Mouse (Mus musculus) midbrain, embryonic 10.5 days (tissue): Measurements from ENCODE around the gene Unc119b. TPM values are rescaled to one million over a fixed set of nuclear protein-coding genes. Genes with fewer than 3 reads are reported as not detected.
A peak's percentile ranks its signal among the peaks of the same experiment; 100 is the strongest.
"Not testable (repeated sequence)": the region's sequence is repeated elsewhere in the genome, so short reads cannot be mapped to it uniquely, and the experiment has no call there.

Experiments
- DNase-seq: peaks from one replicate; pipeline ENCODE4 v3.0.0-alpha.2; 2017; ENCODE audit warnings: low spot score
- H3K27ac ChIP-seq: fragments of 300-500 bp; sonication (generic); replicated peaks from 2 replicates; pipeline ENCODE4 v1.5.1; 2016; ENCODE audit warnings: mild to moderate bottlenecking
- H3K27me3 ChIP-seq: fragments of 300-500 bp; sonication (generic); 2 replicates; pipeline ENCODE4 v1.6.1; 2016; ENCODE audit warnings: low read depth, mild to moderate bottlenecking; ENCODE audit not compliant: poor library complexity, severe bottlenecking
- H3K36me3 ChIP-seq: fragments of 300-500 bp; sonication (generic); 2 replicates; pipeline ENCODE4 v1.6.1; 2016; ENCODE audit warnings: mild to moderate bottlenecking, moderate library complexity
- H3K4me1 ChIP-seq: fragments of 300-500 bp; sonication (generic); 2 replicates; pipeline ENCODE4 v1.6.1; 2016
- H3K4me3 ChIP-seq: fragments of 300-500 bp; sonication (generic); 2 replicates; pipeline ENCODE4 v1.5.1; 2016; ENCODE audit warnings: mild to moderate bottlenecking, moderate library complexity
- H3K9me3 ChIP-seq: fragments of 300-500 bp; sonication (generic); replicated peaks from 2 replicates; pipeline ENCODE4 v1.6.1; 2016; ENCODE audit warnings: mild to moderate bottlenecking
- WGBS: fragments of 180-500 bp; shearing (Covaris S2); methylation state at CpG from one replicate; pipeline ENCODE4 v1.1.7; 2016; 5-methylcytosine and 5-hydroxymethylcytosine counted together
- polyA plus RNA-seq: library from polyadenylated mRNA; unstranded; fragments of >200 nt; fragmentation: Nextera tagmentation; extraction: Ambion mirVana; gene quantifications from 2 replicates; pipeline ENCODE4 v1.2.1, GENCODE M21; 2016

Unc119b gene
- polyA plus RNA-seq, 1 experiment from 2014 or later: 68.7 TPM

DNA sequence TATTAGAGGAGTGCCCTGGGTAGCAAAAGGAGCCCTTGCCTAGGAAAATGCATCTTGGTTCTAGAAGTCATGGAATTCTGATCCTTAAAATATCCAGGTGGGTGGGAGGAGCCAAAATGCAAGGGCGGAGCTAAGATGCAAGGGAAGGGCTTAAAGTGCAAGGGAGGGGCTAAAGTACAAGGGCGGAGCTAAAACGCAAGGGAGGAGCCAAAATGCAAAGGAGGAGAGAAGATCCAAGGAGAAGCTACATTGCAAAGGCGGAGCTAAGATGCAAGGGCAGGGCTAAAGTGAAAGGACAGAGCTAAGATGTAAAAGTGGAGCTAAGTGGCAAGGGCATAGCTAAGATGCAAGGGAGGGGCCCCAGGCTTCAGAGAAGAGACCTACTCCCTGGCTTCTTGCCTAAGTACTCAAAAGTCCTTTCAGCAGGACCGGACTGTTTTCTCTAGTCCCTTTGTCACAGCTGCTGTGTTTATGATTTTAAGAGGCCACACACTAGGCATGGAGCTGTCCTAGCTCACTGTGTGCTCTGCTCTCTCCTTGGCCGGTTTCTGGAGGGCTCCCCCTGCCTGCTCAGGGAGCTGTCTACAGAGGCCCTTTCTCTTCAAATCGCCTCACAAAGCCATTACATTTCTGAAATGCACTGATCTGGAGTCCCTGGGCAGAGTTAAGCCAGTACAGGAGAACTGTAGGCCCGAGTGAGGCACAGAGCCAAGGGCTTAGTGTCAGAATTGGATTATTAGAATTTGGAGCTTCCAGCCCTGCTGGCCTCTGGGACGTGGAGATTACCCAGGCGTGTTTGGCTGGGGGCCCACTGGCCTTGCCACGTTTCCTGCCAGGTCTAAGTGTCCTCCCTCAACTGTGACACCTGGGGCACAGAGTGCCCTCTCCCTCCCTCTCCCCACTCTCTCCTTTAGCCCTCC, 31.4 kb upstream of the Unc119b start:
- no peaks in the 10 kb centered on the region for H3K36me3 ChIP-seq
- H3K4me3 ChIP-seq: no peak overlapping the region
- DNase-seq: no peak
- no peak overlapping the region; the same call in 1 of the 2 replicates for H3K27ac ChIP-seq
- 58% methylated on average over 11 of the region's 11 CpGs for WGBS
- H3K4me1 ChIP-seq: peaks cover 23% of the 10 kb centered on the region
- H3K27me3 ChIP-seq: no peaks in the 10 kb centered on the region; the same call in 1 of the 2 replicates
- no peaks in the 10 kb centered on the region for H3K9me3 ChIP-seq

GRCm38 (mm10) chr5:115165351-115165750, 30.6 kb upstream of the Unc119b start:
- Histone ChIP-seq H3K27me3 (no peaks in the 10 kb centered on the region; the same call in 1 of the 2 replicates), H3K4me3 (no peak overlapping the region), H3K9me3 (no peaks in the 10 kb centered on the region), H3K4me1 (peaks cover 23% of the 10 kb centered on the region), H3K36me3 (no peaks in the 10 kb centered on the region), H3K27ac (no peak overlapping the region)
- WGBS: 64% methylated on average over 9 of the region's 9 CpGs
- DNase-seq: no peak

DNA sequence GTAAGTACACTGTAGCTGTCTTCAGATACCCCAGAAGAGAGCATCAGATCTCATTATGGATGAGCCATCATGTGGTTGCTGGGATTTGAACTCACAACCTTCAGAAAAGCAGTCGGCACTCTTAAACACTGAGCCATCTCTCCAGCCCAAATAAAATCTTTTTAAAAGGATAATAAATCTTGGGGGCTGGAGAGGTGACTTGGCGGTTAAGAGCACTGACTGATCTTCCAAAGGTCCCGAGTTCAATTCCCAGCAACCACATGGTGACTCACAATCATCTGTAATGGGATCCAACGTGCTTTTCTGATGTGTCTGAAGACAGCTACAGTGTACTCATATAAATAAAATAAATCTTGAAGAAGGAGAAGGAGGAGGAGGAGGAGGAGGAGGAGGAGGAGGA, 29.7 kb upstream of the Unc119b start:
- not testable (repeated sequence) for H3K36me3 ChIP-seq, H3K27me3 ChIP-seq, H3K27ac ChIP-seq, H3K4me3 ChIP-seq, DNase-seq, H3K9me3 ChIP-seq
- 85% methylated on average over 4 of the region's 4 CpGs for WGBS
- peaks cover 26% of the 10 kb centered on the region for H3K4me1 ChIP-seq

- Histone ChIP-seq H3K4me3 (no peak overlapping the region), H3K27ac (no peak overlapping the region), H3K27me3 (no peaks in the 10 kb centered on the region), H3K4me1 (peaks cover 28% of the 10 kb centered on the region), H3K36me3 (no peaks in the 10 kb centered on the region), H3K9me3 (no peaks in the 10 kb centered on the region)
- WGBS: 42% methylated on average over 8 of the region's 8 CpGs
- DNase-seq: peak; percentile 49
Measured at GRCm38 (mm10) chr5:115163563-115163962, 28.8 kb upstream of the Unc119b start.

- H3K36me3 ChIP-seq, H3K9me3 ChIP-seq, H3K27me3 ChIP-seq, H3K27ac ChIP-seq, H3K4me3 ChIP-seq, DNase-seq: not testable (repeated sequence)
- H3K4me1 ChIP-seq: peaks cover 39% of the 10 kb centered on the region
- WGBS: 92% methylated on average over 1 of the region's 1 CpGs
Measured at GRCm38 (mm10) chr5:115161940-115162279, 27.1 kb upstream of the Unc119b start.

- WGBS: 69% methylated on average over 13 of the region's 13 CpGs
- DNase-seq: no peak
- Histone ChIP-seq H3K4me1 (peaks cover 40% of the 10 kb centered on the region), H3K4me3 (no peak overlapping the region), H3K9me3 (no peaks in the 10 kb centered on the region), H3K27me3 (no peaks in the 10 kb centered on the region), H3K27ac (no peak overlapping the region), H3K36me3 (no peaks in the 10 kb centered on the region)
Measured at GRCm38 (mm10) chr5:115161064-115161939, 26.5 kb upstream of the Unc119b start.

DNA sequence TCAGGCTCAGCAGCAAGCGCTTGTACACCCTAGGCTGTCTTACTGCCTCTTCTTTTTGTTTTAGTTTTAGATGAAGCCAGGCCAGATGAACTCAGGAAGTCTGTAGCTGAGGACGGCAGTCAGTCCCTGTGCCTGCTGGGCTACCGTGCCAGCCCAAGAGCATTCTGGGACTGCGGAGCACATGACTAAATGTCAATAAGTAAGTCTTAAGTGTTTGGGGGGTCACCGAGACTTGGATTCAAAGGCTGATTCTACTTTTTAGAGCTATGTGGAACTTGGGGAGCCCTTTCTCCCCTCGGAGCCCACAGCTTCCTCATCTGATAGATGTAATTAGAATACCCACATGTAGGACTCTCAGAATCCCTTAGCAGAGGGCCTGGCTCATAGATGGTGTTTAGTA, 25.9 kb upstream of the Unc119b start:
- Histone ChIP-seq H3K27ac (no peak overlapping the region), H3K9me3 (no peaks in the 10 kb centered on the region), H3K4me1 (peaks cover 42% of the 10 kb centered on the region), H3K4me3 (no peak overlapping the region), H3K27me3 (no peaks in the 10 kb centered on the region), H3K36me3 (peaks cover 5% of the 10 kb centered on the region; the same call in 1 of the 2 replicates)
- WGBS: 87% methylated on average over 6 of the region's 6 CpGs
- DNase-seq: no peak

DNA sequence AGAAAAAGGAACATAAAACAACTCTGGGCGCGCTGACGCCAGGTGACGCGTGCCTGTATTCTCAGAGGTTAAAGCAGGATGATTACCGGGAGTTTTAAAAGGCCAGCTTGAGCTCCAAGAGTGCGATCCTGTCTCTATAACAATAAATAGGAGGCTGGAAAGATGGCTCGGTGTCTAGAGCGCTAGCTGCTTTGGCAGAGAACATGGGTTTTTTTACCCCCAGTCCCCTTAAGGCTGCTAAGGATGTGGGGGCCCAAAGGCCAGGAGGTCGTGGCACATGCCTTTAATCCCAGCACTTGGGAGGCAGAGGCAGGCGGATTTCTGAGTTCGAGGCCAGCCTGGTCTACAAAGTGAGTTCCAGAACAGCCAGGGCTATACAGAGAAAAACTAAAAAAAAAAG, 24.4 kb upstream of the Unc119b start:
- peaks cover 8% of the 10 kb centered on the region; the same call in 1 of the 2 replicates for H3K36me3 ChIP-seq
- no peaks in the 10 kb centered on the region for H3K9me3 ChIP-seq
- peaks cover 56% of the 10 kb centered on the region for H3K4me1 ChIP-seq
- H3K27me3 ChIP-seq: no peaks in the 10 kb centered on the region
- H3K4me3 ChIP-seq: peak overlapping the region; percentile 93
- no peak for DNase-seq
- WGBS: 43% methylated on average over 12 of the region's 12 CpGs
- peak overlapping the region; percentile 98 for H3K27ac ChIP-seq

- Histone ChIP-seq H3K4me1 (peaks cover 63% of the 10 kb centered on the region), H3K27ac (peak within 1 kb of the TSS; percentile 98), H3K36me3 (peaks cover 14% of the 10 kb centered on the region), H3K4me3 (peak within 1 kb of the TSS; percentile 93), H3K27me3 (no peaks in the 10 kb centered on the region), H3K9me3 (no peaks in the 10 kb centered on the region)
- WGBS: under 1% methylated on average over 76 of the region's 78 CpGs
- peak; percentile 99 for DNase-seq
Measured at GRCm38 (mm10) chr5:115158040-115158983, 23.5 kb upstream of the Unc119b start, which contains the start of gene Mlec. Gene Mlec (minus strand): TSS chr5:115158179.

DNA sequence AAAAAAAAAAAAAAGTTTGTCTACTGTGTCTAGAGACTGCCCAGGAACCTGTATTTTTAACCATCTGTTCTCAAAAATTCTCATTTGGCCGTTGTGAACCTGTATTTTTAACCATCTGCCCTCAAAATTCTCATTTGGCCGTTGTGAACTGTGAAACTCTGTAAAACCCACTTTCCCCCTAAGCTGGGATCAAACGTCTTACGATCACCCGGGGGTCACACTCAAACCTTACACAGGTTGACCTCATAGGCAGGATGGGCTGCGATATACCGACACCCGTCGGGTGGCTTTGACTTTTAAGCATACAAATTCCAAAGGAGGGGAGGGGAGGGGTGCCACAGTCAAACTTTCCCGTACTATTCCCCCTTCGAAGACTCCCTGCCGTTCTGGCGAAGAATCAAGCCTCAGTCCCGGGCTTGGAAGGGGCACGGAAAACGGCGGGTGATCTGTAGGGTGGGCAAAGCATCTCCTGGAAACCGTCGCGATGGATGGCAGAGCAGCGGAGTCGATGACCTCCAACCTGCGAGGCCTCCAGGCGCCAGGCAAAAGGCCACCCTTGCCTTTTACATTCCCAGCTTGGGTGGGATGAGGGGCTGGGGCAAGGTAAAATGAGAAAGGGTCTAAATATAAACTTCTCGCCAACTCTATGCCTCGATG, 22.3 kb upstream of the Unc119b start:
- Histone ChIP-seq H3K9me3 (no peaks in the 10 kb centered on the region), H3K27ac (peak overlapping the region; percentile 98), H3K36me3 (peaks cover 25% of the 10 kb centered on the region), H3K27me3 (no peaks in the 10 kb centered on the region), H3K4me1 (peaks cover 71% of the 10 kb centered on the region), H3K4me3 (peak overlapping the region; percentile 93)
- peak; percentile 51 for DNase-seq
- 4% methylated on average over 26 of the region's 26 CpGs for WGBS

GRCm38 (mm10) chr5:115156401-115156800, 21.6 kb upstream of the Unc119b start:
- Histone ChIP-seq H3K4me3 (peak overlapping the region; percentile 93), H3K9me3 (no peaks in the 10 kb centered on the region), H3K4me1 (peaks cover 71% of the 10 kb centered on the region), H3K27me3 (no peaks in the 10 kb centered on the region), H3K27ac (no peak overlapping the region), H3K36me3 (peaks cover 30% of the 10 kb centered on the region)
- 72% methylated on average over 7 of the region's 7 CpGs for WGBS
- DNase-seq: no peak
